Mouse (Mus musculus) monocyte, adult 2 months (primary cell): ENCODE data around the gene Cdc42ep3.
A peak's percentile ranks its signal among the peaks of the same experiment; 100 is the strongest.

Experiments used
- DNase-seq, 2 experiments: peaks; one replicate each; pipeline ENCODE4 v3.0.0; 2022; ENCODE audit warnings: low spot score in 2 of 2, low read depth in 1 of 2

Gene Cdc42ep3

DNA sequence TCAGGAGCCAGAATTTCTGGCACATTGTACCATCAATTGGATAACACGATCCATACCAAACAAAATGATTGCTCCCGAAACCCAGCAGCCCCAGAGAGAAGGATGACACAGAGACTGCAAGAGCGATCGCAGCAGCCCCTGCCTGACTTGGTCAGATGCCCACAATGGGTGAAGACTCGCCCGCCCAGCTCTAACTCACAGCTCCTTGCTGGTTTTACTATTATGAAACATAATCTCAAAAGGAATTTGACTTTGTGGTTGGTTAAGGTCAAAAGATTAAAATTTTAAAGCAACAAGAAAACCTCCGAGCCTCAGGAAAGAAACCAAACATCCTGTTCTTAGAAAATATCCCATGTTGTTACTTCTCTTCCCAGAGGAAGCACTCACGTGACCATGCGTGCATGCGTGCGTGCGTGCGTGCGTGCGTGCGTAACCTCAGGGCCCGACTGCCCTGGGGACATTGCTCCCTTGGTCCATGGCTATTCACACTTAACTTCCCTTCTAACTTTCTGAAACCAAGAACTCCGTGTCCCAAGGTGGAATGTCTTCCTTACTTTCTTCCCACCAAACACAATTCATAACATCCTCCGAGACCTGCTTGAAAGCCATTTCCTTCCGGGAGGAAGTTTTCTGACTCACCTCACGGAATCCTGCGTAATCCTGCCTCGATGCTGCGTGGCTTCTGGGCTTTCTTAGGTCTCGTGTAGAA is 9.7 kb downstream of the Cdc42ep3 start:
- DNase-seq: no peak

DNA sequence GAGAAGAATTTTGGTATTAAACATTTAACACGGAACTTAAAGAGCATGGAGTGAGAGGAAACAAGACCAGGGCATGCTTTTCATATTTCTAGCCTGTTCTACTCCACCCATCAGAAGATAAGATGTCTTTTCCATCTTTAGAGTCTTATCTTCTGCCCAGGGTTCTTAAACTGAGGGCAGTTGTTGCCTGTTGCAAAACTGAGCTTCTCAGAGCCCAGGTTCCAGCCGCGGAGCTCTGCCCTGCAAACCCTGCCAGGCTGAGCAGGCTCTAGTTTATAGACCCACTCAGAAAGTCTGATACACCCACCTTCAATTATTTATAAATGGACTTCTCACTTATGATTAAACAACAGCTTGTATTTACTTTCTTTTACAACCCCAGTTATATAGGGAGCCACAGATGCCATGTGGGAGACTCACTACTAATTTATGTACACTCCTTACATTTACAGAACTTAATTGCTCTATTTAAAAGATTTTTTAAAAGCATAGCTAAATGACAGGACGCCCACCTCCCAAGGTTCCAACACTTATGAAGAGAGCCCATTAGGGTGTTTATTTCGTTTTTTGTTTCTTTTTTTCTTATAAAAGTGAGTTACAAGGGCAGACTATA is 11.5 kb downstream of the Cdc42ep3 start:
- DNase-seq: no peak

DNA sequence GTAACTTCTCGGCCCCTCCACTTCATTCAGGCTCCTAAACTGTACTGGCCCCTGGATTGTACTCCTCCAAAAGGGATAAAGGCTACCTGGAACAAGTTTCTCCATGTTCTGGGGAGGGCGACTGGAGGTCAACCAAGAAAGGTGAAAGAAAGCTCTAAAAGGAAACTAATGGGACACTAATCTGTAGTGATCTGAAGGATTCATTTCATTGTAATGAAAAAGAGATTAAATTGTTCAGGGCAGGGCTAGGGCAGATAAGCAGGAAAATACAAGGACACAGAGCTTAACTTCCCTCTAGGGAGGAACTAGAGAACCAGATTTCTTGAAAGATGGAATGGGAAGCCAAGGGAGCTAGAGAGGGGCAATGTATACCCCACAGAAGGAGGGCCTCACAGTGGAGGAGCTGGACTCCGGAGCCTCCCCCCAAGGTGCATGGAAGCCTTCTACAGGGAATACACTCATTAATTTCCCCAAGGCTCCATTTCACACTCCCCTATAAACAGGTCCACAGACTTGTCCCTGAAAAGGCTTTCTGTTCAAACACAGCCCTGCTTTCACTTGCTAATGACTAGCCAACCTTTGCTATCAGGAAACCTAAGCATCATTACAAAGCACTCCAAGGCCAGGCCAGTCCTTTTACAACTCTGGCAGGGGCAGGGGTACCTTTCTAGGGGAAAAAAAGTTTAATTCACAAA is 12.1 kb downstream of the Cdc42ep3 start:
- no peak for DNase-seq

DNA sequence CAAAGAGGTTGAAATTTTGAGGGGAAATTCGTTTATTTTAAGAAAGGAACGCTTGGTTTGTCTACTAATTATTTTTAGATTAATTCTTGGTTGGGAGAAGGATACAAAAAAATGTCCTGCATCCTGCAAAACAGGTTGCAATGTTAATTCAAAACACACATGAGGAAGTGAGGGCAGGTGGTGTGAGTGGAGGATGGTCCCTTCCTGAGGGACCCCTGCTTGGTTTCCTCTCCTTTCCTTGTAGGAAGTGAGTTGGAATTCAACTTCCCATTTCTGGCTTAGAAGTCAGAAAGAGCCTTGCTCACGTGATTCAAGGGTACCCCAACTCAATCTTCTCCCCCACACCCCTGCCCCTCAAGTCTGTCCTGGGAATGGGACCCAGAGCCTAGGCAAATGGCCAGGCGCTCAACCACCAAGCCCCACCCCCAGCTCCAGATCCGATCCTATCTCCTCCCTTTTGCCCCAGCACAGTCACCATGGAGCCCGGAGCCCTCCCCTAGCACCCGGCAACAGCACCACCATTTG is 12.9 kb downstream of the Cdc42ep3 start:
- DNase-seq: no peak

DNA sequence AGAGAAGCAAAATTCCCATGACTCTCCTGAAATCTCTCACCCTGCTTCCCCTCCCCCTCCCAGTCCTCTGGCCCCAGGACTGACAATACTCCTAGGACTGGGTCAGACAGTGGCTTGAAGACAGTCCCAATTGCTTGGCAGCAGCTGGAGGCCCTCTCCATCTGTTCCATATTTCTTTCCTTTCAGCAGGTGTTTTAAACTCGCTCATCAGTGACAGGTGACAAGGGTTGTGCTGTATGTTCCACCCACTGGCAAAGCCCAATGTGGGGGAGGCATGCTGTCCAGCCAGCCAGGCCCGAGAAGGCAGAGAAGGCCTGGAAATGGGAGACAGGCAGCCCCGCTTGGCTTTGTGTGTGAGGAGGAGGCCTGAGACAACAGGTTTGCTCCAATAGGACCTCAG is 17.4 kb downstream of the Cdc42ep3 start:
- no peak for DNase-seq

DNA sequence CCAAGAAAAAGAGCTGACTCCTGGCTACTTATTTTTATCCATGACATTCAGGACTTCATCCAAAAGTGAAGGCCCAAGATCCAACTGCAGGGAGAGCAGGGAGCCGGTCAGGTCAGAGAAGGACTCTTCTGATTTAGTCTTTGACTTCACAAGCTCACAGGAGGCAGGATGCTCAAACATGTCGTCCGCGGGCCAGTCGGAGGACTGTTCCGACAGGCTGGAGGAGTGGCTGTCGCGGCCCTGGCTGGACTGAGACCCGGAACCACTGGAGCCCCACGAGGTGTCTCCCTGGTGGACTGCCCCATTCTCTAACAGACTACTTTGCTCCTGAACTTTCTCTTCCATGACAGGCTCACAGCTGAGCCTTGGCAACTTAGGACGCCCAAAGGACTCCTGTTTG is 20.2 kb downstream of the Cdc42ep3 start:
- DNase-seq: no peak

DNA sequence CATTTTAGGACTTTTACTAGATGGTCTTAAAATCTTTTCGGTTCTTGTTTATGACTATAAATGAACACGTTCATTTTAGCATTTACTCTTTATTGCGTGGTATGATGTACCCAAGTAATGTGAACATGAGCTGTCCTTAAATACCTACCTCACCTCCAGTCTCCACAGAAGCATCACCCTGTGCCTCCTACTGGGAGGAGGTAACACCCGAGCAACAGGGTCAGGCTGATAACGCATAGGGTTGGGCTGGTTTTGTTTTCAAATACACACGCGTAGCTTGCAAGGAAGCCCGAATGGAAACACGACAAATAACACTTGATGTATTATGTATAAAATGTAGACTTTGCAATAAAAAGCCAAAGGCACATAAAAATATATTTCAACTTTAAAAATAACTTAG is 21.2 kb downstream of the Cdc42ep3 start:
- no peak for DNase-seq

DNA sequence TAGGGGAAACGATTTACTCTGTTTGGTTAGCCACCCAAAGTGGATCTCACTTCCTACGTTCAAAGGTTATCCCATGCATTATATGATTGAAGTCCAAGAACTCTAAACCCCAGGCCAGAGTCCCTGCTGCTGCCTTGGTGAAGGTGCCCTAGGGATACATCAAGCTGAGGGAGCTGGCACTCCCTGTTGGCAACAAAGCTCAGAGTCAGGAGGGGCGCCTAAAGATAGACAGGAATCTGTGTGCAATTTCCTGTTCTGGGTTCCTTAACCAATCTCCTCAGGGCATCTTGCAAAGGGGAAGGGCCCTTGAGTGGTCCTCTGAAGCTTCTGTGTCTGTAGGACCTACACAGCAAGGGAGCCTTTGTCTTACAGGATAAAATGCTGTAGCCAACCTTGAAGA is 22.0 kb downstream of the Cdc42ep3 start:
- DNase-seq: no peak

DNA sequence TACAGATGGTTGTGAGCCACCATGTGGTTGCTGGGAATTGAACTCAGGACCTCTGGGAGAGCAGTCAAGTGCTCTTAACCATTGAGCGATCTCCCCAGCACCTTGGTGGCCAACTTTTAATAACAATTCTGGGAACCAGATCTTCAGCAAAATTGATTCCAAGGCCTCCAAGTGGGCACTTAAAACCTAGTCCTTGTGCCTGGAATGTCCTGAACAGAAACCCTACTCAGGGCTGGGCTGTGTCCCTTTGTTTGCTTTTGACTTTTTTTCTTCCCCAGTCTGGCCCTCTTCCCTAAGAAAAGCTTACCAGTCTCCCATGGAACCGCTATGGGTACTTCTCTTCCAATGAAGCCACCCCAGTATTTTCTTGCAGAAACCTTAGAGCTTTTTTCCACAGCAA is 24.5 kb downstream of the Cdc42ep3 start:
- DNase-seq: no peak

DNA sequence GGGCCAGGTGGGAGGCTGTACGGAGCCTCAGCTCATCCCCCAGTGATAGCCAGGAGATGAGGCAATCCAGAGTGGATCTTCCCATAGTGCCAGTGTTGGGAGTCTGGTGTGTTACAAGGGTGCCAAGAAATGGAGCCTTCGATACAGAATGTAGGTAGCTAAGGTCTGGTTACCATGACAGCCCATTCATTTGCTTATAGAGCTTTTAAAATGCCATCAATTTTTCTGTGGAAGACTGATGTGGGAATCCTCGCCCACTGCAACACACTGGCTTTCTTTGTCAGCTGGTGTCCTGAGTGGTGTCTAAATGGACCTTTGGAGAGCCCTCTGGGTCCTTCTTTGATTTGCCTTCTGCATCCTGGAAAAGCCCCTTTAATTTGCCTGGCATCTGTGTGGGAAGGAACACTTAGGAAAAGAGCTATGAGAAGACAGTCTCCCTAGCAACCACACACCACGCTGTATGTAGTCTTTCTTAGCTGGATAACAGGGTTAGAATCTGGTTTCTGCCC is 28.0 kb downstream of the Cdc42ep3 start:
- no peak for DNase-seq

DNA sequence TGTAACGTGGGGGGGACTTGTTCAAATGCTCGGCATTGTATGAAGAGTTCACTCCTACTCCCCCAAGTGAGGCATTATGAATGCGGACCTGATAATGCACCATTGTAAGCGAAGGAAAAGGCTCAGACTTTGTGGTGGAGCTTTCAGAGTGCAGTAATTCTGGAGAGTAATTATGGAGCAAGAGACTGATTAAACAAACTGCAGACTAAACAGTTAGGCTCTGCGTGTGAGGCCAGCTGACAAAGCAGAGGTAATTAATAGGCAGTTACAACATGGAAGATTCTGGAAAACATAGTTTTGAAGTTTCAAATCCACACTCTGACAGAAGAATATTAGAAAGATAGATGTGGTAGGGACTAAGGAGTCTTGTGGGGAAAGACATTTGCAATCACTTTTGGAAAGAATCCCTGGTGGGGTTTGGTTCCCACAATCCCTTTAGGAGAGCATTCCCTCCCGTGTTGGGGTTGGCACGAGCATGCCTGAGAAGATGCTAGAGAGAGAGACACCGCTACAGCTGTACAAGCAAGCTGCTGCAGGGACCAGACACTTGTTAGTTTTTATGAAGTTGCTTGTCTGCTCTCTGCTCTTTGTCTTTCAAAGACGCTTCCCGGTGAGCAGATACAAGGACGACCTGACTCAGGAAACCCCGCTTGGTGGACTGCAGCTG is 37.7 kb downstream of the Cdc42ep3 start:
- no peak for DNase-seq

DNA sequence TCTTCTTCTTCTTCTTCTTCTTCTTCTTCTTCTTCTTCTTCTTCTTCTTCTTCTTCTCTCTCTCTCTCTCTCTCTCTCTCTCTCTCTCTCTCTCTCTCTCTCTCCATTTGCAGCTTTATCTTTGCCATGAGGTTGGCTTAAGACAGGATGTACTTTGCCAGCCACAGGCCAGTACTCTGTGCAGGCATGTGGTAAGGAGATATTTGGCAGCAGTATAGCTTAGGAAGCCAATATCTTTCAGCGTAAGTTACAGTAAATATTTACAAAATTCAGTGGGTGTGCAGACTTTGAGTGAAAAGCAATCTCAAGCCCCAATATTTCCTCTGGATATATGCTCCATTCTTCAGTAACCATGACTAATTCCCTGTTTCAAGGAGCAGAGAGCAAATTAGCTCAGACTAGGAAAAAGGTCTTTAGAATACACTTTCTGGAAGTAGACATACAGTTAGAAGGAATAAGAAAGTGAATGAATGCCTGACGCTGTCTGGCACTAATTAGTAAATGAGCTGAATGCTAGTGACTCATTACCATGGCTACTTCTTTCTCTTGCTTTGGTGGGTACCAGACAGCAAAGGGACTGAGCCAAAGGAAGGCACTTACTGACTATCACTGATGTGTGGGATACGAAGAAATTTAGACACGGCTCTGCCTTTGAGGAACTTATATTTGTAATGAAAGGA is 39.3 kb downstream of the Cdc42ep3 start:
- no peak for DNase-seq

DNA sequence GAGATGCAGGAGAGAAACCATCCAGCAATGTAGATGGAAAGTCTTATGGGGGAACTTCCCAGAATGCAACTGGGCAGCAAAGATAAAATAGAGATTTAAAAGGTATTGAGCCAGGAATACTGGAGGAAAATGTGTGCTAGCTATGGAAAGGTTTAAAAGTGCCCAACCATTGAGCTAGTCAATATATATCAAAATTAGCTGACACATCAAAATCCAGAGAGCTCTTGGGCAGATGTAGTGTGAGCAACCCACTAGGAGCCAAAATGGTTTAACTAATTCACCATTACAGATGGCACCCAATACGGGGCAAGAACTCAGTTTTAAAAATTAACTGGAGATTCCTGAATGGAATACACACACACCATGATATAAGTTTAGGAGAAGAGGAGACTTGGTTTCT is 44.4 kb downstream of the Cdc42ep3 start:
- no peak for DNase-seq

DNA sequence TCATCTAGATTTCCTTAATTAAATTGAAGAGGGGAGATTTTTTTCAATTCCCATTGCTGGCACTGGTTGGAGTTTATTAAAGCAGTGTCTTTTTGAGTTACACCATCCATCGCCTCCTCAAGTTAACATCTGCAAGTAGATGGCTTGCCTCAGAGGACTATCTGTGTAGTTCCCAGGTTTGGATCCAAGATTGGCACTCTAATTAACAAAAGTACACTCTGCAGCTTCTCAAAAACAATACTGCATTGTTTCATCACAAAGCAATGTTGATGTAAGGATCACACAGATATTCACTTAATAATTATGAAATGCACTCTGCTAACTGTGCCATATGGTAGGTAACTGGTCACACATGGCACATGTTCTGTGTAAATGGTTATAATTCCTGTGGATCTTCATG is 45.4 kb downstream of the Cdc42ep3 start:
- DNase-seq: no peak

DNA sequence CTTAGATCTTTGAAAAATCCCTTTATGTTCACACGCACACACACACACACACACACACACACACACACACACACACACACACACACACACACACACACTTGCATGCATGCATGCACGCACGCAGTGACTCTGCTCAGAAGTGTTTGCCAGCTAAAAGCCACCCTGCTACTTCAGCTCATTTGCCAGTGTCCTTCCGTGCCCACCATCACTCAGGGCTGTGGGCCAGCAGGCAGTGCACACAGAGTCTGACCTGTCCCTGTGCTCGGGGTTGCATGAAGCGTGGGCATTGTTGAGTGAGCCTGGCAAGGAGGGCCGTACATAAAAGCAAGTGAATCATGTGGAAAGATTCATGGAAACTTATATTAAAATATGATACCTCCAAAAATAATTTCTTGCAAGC is 49.2 kb downstream of the Cdc42ep3 start:
- DNase-seq: no peak

DNA sequence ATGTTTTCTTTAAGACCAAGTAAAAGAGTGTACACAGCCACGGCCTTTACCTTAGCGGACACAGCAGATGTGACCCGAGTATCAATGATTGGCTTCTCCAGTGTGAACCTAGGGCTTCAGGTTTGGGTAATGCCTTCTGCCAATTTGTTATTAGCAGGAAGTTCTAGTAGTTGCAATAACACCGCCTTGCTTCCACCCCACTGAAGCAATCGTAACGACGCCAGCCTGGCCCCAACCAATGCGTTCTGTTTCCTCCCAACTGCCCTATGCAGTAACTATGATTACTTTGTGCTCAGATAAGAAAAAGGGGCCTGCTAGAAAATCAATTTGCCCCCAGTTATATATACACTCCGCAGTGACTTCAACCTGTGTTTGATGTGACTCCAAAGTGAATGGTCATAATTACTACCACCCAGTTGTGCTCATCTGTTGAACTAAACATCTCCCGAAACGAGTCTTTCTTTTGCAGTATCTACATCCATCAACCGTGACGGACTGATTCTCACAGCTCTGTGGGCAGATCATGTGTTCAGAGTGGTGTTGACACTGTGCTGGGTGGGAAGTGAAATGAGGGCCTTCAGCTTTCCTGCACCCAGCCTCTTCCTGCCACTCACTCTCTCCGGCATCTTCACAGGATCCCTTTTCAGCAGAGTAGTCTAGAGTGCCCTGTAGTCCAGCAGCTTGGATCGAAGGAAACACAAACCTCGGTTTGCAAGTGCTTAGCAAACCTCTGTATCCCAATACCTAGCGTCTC is 51.0 kb downstream of the Cdc42ep3 start:
- DNase-seq: no peak

DNA sequence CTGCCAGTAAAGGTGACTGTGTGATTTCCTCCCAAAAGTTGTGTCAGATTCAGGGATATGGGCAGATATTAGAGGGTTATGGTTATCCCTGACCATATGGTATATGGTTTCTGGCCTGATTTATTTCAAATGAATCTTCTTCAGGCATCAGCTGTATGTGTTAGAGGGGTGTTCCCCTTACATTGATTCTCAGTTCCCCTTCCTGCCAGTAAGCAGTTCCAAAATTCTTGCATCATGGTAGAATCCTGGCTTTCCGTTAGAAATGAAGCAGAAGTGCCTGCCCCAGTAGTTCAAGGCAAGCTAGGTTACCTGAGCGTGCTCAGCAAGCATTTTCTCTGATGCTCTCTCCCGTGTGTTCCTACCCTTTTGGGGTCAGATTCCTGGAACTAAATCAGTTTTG is 51.7 kb downstream of the Cdc42ep3 start:
- DNase-seq: no peak

DNA sequence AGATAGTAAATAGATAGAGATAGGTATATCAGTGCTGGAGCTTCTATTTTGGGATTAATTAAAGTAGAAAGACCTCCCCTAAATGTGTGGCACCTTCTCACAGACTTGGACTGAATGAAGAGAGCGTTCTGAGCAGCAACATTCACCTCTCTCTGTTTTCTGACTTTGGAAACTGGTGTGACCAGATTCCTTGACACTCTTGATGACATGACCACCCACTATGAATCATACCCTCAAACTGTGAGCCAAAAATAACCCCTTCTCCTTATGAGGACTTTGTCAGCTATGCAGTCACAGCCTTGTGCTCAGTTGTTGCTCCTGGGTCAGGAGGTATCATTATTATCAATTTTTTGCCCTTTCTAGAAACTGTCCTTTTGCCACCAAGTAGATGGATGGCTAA is 55.0 kb downstream of the Cdc42ep3 start:
- DNase-seq: no peak

DNA sequence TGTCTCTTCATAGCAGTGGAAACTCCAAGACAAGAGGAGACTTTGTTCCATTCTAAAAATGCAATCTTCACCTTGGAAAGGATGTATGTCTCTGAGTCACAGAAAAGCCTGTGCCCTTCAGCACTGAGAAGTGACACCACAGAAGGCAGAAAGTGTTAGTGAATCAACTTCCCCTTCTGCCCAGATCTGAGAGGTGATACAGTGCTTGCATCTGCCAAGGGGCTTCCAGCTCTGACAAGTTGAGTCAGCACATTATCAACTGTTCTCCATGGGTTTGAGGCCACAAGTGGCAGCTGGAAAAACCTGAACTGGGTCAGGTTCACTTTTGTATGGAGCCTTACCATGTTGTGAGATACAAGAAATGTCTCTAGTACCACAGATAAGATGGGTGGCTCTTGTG is 55.9 kb downstream of the Cdc42ep3 start:
- DNase-seq: peak in 1 of 2 experiments; percentile 22

DNA sequence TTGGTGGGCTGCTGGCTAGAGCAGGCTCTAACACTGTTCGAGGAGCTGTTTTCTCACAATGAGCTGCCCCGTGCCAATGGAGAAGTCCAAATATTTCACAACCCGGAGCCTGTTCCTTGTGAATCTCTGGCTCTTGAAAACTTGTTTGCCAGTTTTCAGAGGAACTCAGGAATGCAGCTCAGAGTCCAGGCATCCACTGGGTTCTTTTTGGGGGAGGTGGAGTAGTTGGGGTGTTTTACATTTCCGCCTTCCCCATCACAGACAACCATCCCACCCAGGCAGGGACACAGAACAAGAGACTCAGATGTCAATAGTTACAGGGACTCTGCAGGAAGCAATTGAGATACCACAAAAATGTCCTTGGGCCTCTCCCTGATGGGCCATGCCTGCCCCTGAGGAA is 59.0 kb downstream of the Cdc42ep3 start:
- no peak for DNase-seq
